Mouse (Mus musculus): ENCODE data around the gene Rnf114.

Rnf114 gene

DNA sequence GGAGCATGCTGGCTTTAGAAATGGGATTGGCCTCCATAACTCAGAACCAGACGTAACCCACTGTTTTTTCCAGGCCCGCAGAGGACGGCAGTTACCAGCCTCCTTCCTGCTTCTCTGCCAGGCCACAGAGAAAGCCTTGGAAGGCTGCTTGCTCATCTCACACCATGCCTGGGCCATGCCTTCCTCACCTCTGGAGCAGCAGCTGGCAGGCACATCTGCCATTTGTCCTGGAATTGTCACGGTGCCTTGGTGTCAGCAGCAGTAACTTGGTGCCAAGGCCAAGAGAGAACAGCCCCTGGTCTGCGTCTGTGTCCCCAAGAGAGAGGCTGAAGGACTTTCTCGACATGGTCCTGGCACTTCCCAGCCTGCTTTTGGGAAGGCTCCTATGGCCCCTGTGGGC lies 18.2 kb upstream of the Rnf114 start:
- no peak for DNase-seq (ENCODE audit: low read depth, low spot score)

DNA sequence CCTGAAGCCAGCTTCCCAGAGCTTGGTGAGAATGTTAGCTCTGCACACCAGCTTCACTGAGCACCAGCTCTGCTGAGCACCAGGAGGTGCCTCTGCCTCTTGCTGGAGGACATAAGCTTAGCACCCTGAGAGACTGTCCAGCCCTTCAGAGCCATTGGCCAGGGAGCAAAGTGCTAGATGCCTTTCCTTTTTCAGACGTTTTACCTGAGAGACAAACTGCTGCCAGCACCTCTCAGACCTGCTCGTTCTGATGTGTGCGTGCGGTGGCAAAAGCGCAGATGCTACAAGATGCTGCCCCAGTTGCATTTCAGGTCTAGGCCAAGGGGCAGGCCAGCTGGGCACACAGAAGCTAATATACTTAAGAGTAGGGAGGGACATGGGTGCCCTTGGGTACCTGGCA lies 16.8 kb upstream of the Rnf114 start:
- DNase-seq (ENCODE audit: low read depth, low spot score): no peak

DNA sequence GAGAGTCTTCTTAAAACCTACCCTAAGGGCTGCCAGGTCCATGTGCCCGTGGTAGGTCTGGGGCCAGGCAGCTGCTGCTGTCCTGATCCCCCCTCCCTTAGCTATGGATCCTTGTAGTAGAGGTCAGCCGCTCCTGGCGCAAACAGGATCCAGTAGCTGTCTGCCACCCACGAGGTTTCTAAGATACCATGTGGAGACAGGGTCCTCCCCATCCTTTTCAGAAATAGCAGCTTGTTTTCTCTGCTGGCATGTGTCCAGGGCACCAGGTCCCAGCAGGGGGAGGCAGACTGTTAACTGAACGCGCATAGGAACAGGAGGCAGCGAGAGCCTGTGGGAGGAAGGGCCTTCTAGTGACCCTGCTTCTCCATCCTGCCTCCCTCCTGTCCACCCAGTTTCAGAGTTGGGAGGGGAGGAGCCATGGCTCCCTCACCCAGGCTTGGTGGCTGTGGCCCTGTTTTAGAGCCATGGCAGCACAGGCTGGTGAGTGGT lies 16.2 kb upstream of the Rnf114 start:
- peak; percentile 18 for DNase-seq (ENCODE audit: low read depth, low spot score)

DNA sequence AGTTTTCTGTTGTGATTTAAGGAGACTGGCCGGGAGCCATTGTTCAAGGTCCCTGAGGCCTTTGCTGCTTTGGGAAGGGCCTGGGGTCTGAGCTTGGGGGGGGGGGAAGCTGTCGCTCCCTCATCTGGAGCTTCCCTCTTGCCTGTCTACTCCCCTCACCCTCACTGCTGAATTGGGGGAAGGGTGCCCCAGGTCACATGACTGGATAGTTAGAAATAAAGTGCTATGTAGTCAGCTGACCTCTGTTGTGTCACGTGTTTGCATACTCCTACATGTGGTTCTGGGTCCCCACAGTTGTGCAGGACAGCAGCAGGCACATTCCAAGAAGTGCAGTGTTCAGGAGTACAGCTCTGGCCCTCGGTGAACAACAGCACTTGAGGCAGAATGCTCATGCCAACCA lies 15.7 kb upstream of the Rnf114 start:
- no peak for DNase-seq (ENCODE audit: low read depth, low spot score)

DNA sequence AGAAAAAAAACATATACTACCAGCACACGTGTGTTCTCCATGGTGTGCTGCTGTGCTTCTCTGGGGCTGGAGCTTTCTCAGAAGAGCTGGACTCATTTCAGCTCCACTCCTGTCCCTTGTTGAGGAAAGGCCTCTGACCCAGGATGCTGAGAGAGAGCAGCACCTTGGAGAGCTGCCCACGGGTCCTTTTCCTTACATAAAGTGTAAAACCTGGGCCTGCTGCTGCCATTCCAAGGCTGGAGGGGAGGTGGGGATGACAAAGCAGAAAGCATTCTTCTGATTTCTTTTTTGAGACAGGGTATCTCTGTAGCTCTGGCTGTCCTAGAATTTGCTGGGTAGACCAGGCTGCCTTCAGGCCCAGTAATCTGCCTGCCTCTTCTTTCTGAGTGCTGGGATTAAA lies 14.3 kb upstream of the Rnf114 start:
- DNase-seq (ENCODE audit: low read depth, low spot score): peak; percentile 68

DNA sequence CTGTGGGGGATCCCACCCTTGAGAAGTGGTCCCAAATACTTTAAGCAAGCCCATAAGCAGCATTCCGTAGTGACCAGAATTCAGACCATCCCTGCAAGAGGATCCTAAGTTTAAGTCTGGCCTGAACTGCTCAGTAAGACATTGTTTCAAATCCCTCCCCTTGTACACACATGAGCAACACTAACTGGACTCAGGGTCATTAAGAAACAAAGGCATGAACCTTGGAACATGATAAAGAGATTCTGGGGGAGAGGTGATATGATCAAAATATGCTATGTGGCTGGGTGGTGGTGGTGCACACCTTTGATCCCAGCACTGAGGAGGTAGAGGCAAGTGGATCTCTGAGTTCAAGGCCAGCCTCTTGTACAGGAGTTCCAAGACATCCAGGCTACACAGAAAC lies 12.9 kb upstream of the Rnf114 start:
- no peak for DNase-seq (ENCODE audit: low read depth, low spot score)

DNA sequence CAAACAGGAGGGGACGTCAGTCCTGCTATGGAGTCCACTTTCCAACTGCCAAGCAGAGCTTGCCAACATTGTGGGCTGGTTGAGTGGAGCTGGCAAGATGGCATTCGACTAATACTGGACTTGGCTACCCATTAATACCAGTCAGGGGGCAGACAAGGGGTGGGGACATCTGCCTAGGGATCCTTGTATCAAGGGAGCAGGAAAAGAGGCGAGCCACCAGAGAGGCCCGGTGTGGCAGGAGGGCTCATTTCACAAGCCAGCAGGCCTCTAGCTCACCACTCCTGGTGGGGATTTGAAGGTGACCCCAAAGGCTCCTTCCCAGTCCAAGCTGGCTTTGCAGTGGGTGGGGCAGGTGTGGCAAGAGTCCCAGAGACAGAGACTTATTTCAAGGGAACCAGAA lies 9.8 kb upstream of the Rnf114 start:
- DNase-seq (ENCODE audit: low read depth, low spot score): no peak

DNA sequence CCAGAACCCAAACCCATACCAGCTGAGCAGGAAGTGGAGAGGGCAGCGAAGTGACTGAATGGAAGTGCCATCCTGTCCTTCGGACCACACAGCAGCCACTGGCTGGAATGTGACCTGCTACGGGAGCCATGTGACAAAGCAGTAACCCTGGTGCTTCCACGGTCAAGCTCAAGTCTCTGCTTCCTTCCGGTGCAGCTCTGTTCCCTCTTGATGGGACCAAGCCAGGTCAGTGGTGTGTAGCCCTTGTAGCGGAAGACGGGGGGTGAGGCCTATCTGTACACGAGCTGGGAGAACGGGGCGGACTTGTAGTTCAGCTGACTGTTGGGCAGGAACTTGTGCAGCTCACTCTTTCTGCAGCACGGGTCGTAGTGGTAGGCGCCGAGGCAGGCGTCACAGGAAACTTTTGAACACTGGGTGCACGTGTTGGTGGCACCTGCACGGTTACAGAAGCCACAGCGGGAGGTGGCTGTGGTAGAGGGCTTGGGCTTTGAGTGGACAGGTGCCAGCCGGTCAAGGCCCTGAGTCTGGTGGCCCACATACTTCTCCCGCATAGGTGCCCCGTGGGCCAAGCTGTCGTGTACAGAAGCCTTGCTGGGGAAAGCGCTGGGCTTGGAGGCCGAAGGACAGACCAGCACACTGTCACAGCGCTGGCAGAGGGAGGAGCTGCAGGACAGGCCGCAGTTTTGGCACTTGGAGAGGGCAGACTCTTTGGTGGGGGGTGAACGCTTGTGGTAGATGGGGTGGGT lies 9.2 kb upstream of the Rnf114 start:
- DNase-seq (ENCODE audit: low read depth, low spot score): peak; percentile 34

DNA sequence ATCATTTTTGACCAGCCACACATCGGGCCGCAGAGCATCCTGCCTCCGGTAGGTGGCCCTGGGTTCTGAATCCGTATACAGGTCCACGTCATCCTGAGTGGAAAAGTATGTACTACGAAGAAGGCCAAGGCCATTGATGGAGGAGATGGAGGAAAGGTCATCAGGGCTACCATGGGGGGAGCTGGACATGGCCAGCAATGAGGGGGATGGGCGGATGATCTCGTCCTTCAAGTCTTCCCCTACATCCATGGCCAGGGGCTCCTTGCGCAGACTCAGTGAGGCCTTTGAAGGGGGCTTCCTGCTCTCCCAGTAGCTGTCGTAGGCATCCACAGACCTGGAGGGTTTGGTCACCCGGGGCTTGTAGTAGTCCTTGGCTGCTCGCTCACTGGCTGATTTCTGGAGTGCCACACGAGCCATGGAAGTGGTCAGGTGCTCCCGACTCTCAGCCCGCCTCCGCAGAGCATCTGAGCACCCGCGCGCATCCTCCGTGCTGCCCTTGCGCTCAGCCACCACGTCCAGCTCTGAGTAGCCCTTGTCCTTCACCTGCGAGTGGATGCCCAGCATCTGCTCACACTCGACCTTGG lies 8.5 kb upstream of the Rnf114 start:
- no peak for DNase-seq (ENCODE audit: low read depth, low spot score)

DNA sequence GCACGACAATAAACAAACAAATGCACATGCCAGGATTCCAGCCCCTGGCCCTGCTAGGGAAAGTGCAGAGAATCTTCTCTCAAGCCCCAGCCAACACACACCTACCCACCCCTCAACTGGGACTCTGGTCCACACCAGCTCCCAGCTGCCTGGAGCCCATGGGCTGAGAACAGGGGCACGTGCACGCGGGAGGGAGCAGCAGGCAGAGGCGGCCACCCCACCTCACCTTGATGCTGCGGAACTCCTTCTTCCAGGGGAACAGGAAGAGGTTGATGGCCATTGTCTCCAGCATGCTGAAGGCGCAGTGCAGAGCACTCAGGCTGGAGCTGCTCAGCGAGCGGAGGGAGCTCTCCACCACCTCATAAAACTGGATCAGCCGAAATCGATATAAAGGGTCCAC lies 7.5 kb upstream of the Rnf114 start:
- no peak for DNase-seq (ENCODE audit: low read depth, low spot score)

DNA sequence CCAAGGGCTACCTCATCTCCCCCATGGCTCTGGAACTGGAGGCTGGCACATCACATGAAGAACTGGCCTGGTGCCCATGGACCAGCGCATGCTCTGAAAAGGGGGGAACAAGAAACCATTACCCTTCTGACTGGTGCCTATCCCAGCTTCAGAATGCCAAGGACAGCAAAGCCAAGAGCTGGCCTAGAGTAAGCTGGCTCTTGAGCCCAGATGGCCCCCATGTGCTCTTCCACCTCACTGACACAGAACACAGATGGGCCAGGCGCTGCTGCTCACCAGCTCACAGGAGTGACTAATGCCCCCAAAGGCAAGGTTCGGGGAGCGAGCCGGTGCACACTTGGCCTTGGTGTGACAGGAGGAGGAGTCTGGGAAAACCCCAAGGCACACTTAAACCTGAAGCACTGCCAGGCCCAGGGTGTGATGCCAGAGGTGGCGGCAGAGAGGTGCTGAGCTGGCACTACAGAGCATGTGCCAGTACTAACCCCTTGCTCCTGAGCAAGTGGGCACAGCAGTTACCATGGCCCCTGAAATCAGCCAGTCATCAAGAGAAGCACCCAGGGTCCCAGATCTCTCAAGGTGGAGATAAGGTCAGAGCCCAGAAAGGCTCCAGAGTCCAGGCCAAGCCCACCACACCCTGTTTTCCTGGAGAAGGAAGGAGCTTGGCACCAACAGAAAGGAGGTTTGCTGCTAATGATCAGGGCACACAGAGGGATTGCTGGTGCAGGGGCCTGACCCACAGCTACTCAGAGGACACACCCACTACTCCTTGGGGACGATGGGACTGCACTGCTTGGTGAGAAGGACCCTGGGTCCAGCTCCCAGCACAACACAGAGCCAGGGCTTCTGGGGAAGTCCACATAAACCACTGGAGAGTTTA lies 6.7 kb upstream of the Rnf114 start:
- DNase-seq (ENCODE audit: low read depth, low spot score): no peak

DNA sequence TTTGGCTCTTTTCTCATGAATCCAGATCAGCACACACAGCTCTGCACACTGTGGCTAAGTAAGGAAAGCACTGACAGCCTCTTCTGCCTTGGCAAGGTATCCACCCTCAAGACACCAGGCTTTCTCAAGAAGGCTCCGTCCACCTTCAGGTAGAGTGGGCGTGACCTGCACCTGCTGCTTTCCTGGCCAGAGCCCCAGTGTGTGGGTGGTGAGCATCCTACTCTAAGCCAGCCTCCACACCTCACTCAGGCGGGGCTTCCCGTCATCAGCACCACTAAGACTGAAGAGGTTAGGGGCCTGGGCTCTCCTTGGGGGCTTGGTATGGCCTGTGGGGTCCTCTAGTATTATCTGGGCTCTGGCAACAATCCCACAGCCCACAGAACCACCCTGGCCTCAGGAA lies 5.9 kb upstream of the Rnf114 start:
- DNase-seq (ENCODE audit: low read depth, low spot score): no peak

DNA sequence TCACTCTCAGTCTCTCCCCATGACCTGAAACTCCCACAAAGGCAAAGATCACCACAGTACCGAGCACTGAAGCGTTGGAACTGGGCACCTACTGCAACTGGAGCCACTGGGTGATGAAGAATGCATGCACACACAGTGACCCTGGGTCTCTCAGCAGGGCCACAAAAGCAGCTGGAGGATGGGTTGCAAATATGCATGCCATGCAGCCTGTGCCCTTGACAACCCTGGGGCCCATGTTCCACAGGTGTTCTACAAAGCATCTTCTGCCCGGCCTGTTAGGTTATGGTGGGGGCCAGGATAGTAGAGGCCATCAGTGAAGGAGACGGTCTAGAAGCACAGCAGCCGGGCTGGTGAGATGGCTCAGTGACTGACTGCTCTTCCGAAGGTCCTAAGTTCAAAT lies 4.9 kb upstream of the Rnf114 start:
- no peak for DNase-seq (ENCODE audit: low read depth, low spot score)

DNA sequence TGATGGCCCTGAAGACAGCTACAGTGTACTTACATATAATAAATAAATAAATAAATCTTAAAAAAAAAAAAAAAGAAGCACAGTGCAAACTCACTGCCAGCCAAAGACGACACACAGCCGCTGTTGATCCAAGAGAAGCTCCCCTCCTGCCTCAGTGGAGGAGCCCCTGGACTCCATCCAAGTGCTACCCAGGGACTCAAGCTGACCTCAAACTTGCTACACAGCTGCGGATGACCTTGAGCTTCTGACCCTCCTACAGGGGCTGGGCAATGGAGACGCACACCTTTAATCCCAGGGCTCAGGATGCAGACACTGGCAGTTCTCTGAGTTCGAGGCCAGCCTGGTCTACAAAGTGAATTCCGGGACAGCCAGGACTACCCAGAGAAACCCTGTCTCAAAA lies 4.5 kb upstream of the Rnf114 start:
- DNase-seq (ENCODE audit: low read depth, low spot score): no peak

DNA sequence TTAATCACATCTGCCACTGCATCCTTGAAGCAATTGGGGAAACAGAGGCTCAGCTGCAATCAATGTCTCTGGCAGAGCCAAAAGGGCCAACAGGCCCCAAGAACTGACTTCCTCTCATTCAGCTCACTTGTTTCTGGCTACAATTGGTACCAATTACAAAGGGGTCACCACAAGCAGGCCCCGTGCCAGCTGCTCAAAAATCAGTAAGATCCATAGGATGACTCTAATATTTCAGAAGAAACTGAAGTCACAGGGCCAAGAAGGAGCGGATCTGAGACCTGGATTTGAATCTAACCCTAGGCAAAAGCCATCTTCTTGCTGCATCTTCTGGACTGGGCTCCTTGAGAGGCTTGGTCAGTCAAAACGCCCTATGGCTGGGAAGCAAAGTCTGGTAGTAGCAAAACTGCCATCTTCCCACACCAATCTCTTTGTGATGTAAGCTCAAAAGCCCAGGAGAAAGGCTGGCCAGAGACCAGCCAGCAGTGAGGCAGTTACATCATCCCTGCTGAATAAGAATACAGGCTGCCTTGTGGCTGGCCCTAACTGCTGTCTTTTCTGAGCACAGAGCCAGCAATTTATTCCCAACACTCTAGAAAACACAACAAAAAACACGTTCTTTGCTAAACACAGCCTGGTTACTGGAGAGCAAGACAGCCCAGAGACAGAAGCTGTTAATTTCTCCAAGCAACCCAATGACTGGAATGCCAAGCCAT lies 1.5 kb upstream of the Rnf114 start:
- DNase-seq (ENCODE audit: low read depth, low spot score): no peak

DNA sequence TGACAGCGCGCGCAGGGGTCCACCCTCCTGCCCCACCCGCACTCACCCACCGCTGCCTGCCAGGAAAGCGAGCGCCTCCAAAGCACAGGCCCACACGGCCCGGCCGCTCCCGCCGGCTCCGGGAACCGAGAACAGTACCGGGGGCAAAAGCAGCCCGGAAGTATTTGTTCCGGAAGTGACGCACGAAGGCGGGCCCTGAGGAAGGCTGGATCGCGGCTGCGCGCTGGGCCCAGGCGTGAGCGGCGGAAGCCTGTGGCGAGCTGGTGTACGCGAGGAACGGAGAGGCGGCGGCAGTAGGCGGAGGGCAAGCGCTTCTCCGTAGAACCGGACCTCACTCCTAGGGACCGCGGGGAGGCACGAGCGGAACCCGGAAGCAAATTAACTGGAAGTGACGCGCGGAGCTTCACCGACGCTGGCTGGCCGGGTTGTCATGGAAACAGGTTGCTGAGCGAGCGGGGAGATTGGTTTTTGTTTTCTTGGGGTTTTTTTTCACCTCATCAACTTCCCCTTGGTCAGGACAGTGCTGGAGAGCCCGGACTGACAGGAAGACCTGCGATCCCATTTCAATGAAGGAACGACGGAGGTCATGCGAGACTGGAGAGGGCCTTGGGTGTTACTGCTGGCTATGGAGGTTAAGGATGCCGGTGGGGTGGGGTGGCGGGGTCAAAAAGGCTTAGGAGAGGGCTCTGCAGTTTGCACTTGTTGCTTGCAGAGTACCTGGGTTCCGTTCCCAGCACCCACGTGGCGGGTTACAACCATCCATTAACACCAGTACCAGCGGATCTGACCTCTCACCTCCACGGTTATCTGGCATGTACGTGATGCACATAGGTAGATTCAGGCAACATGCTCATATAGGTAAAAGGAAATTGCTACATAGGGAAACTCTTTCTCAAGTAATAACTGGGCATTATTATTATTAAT lies 530 bp downstream of the Rnf114 start, which contains the start of gene Spata2:
Gene Spata2 (minus strand): TSS at position 175 of the 924 bp plus-strand sequence.
- peak; percentile 90 for DNase-seq (ENCODE audit: low read depth, low spot score)

DNA sequence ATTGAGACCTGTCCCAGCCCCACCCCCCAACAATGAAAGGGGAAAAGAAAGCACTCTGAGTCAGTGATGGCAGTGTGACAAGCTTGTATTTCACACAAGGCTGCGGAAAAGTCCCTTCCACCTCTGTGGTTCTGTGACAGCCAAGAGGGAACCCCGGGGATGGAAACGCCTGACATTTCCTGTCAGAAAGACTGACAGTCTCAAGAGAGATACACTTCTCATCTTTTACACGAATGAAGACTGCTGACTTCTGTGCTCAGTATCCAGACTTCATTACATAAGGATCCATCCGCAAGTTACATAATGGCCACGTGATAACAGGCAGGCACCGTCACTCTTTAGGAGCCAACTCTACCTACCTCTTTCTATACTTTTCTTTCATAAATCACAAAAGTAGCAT lies 4.0 kb downstream of the Rnf114 start:
- DNase-seq (ENCODE audit: low read depth, low spot score): no peak

DNA sequence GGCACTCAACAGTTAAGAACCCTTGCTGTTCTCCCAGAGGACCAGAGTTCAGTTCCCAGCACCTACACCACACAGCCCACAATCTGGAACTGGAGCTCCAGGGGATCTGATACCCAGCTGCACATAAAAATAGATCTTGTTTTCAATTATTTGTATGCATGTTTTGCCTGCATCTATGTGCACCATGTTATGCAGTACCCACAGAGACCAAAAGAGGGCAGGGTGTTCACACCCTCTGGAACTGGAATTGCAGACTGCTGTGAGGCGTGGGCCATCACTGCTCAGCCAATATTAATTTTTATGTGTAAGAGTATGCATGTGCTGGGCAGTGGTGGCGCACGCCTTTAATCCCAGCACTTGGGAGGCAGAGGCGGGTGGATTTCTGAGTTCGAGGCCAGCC lies 4.8 kb downstream of the Rnf114 start:
- DNase-seq (ENCODE audit: low read depth, low spot score): peak; percentile 60

DNA sequence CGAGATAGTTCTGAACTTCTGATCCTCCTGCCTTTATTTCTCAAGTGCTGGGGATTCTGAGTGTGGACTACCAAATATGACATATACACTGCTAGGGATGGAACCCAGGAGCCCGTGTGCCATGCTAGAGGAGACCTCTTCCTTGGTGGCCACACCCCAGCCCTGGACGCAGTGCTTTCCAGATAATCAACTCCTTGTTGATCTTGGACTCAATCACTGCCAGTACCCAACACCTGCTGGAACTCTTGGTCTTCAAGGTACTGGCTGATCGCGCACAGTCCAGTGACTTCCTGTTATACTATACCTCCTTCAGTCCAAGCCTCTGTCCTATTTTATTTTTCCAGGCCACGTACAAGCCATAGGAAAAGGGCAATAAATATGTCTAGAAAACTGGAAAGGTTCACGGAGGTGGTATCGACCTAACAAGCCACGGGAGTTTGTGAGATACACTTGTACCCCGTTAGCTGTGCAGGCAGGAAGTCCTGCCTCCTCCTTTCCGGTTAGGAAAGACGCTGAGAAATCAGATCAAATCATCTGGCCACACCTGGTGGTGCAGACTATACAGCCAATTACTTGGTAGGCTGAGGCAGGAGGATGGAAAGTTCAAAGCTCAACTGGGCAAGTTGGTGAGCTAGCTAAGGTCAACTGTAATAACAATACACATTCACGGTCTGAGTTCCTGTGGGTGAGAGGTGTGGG lies 10.3 kb downstream of the Rnf114 start:
- DNase-seq (ENCODE audit: low read depth, low spot score): peak; percentile 94

DNA sequence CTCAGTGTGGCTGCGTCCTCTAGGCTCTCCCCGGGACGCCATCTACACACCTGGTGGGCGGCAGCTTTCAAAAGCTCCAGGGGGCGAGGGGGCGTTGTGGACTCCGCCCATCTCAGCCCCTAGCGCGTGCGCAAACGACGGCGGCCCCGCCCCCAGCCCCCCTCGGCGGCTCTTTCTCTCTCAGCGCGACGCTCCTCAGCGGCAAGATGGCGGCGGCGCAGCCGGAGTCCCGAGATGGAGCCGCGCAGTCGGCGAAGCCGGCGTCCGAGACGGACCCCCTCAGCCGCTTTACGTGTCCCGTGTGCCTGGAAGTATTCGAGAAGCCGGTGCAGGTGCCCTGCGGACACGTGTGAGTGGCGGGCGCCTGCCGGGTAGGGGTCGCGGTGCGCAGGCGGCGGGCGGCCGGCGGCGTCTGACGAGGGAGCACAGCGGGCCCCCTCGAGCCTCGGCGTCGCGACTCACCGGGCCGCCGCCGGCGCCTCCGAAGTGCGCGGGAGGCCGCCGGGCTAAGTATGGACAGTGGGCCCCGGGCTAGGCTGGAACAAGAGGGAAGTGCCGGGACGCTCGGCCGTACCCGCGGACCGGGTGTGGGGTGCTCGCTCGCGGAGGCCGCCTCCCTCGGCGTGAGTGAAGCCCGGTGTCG lies 10.9 kb downstream of the Rnf114 start:
- DNase-seq (ENCODE audit: low read depth, low spot score): peak; percentile 90
